ENCODE assay signal across 31 mouse cellular contexts in genomic region chr3:150640004-150640676, GRCm38 (mm10).
"Had no signal": no experiment of that assay in that cellular context is flagged by ENCODE, and none has a peak within 500 bp of the region (broad histone marks: within the 10 kb centered on the region; RNA-seq: fewer than 3 reads in every experiment).

No protein-coding gene starts in this region.

- H3K27ac ChIP-seq: limb, embryonic 10.5 days; limb, embryonic 12.5 days; limb, embryonic 13.5 days; limb, embryonic 15.5 days; liver, embryonic 12.5 days; liver, embryonic 13.5 days; liver, embryonic 14.5 days; liver, embryonic 15.5 days; lung, embryonic 15.5 days; macrophage; midbrain, embryonic 10.5 days; midbrain, embryonic 12.5 days; midbrain, embryonic 13.5 days; midbrain, embryonic 15.5 days had no signal

- H3K27me3 ChIP-seq: limb, embryonic 12.5 days; limb, embryonic 13.5 days; limb, embryonic 15.5 days; liver, embryonic 12.5 days; liver, embryonic 13.5 days; liver, embryonic 15.5 days; lung, embryonic 15.5 days; megakaryocyte, embryonic 14.5 days; midbrain, embryonic 12.5 days; midbrain, embryonic 13.5 days; midbrain, embryonic 15.5 days had no signal

- H3K4me1 ChIP-seq: limb, embryonic 10.5 days; limb, embryonic 12.5 days; limb, embryonic 13.5 days; limb, embryonic 15.5 days; liver, embryonic 12.5 days; liver, embryonic 13.5 days; liver, embryonic 15.5 days; lung, embryonic 15.5 days; megakaryocyte, embryonic 14.5 days; midbrain, embryonic 10.5 days; midbrain, embryonic 12.5 days; midbrain, embryonic 13.5 days; midbrain, embryonic 15.5 days had no signal

- H3K9me3 ChIP-seq: limb, embryonic 10.5 days; limb, embryonic 12.5 days; limb, embryonic 13.5 days; limb, embryonic 15.5 days; liver, embryonic 12.5 days; liver, embryonic 15.5 days; lung, embryonic 15.5 days; megakaryocyte, embryonic 14.5 days; midbrain, embryonic 10.5 days; midbrain, embryonic 12.5 days; midbrain, embryonic 13.5 days; midbrain, embryonic 15.5 days had no signal

- ATAC-seq: liver, embryonic 12.5 days; liver, postnatal 0 days; lung, postnatal 0 days; midbrain, embryonic 13.5 days; midbrain, embryonic 15.5 days; midbrain, embryonic 16.5 days had no signal

- DNase-seq: left cerebral cortex, postnatal 4 days; liver; liver, embryonic 13.5 days; liver, postnatal 0 days; lung, adult 18-20 months; lung, adult 2 months; lung, embryonic 14.5 days; lung, postnatal 10 days; lung, postnatal 14 days; lung, postnatal 36 days; lung, postnatal 4 days; midbrain, embryonic 14.5 days had no signal

- H3K9ac ChIP-seq: limb, embryonic 12.5 days; limb, embryonic 13.5 days; limb, embryonic 15.5 days; liver, embryonic 12.5 days; liver, embryonic 13.5 days; liver, embryonic 14.5 days; liver, embryonic 15.5 days; liver, postnatal 0 days; lung, embryonic 14.5 days; lung, embryonic 15.5 days; midbrain, embryonic 12.5 days; midbrain, embryonic 13.5 days; midbrain, embryonic 15.5 days had no signal

- H3K4me3 ChIP-seq: limb, embryonic 10.5 days; limb, embryonic 12.5 days; limb, embryonic 13.5 days; limb, embryonic 15.5 days; liver, embryonic 12.5 days; liver, embryonic 13.5 days; liver, embryonic 15.5 days; lung, embryonic 15.5 days; megakaryocyte, embryonic 14.5 days; midbrain, embryonic 10.5 days; midbrain, embryonic 12.5 days; midbrain, embryonic 13.5 days; midbrain, embryonic 15.5 days; myocyte had no signal

- H3K4me2 ChIP-seq: limb, embryonic 12.5 days; limb, embryonic 13.5 days; limb, embryonic 15.5 days; liver, embryonic 11.5 days; liver, embryonic 12.5 days; liver, embryonic 13.5 days; liver, embryonic 15.5 days; lung, embryonic 14.5 days; lung, embryonic 15.5 days; midbrain, embryonic 11.5 days; midbrain, embryonic 12.5 days; midbrain, embryonic 13.5 days; midbrain, embryonic 15.5 days had no signal

- H3K36me3 ChIP-seq: limb, embryonic 10.5 days; limb, embryonic 12.5 days; limb, embryonic 13.5 days; limb, embryonic 15.5 days; liver, embryonic 12.5 days; liver, embryonic 13.5 days; liver, embryonic 15.5 days; lung, embryonic 15.5 days; midbrain, embryonic 10.5 days; midbrain, embryonic 12.5 days; midbrain, embryonic 13.5 days; midbrain, embryonic 15.5 days had no signal
